Mouse (Mus musculus) liver, adult (tissue): ENCODE results near the gene Exog.
A peak's percentile ranks its signal among the peaks of the same experiment; 100 is the strongest.

Experiments used
- GATA4 ChIP-seq: IDR thresholded peaks from 2 replicates; pipeline ENCODE4 v1.6.1; 2014; ENCODE audit warnings: mild to moderate bottlenecking, low read length; ENCODE audit not compliant: insufficient replicate concordance

The Exog gene

DNA sequence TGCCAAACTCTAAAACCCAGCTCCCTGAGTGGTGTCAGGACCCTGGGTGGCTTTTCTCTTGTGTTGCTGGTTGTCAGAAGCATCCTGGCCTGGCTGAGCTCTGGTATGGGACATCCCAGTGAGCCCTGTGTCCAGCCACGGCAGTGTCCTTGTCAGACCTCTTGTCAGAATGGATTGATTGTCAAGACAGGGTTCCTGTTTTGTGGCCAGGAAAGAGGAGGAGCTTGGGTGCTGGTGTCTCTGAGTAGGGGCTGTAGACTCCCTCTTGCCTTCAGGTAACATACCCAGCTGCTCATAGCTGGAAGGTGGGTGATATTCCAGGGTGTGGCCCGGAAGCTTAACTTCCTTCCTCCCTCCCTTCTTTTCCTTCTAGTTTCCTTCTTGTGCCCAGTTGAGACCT, 8.9 kb upstream of the Exog start:
- TF ChIP-seq GATA4, result no peak

DNA sequence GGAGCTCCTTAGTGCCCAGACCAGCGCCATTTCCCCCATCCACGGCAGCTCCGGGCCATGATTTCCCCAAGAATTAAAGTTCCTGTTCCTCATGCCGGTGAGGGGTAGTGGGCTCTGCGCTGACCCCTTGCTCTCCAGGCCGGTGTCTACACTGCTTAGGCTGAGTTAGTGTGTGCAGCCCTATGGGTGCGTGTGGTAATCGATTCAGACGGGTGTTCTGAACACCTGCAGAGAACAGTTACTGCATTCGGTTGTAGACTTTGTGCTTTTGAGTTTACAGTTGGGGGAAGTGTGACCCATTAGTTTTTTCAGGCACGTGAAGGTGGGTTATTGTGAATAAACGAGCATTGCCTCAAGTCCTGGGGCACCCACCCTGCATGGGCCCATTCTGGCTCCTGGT, 6.7 kb upstream of the Exog start:
- TF ChIP-seq GATA4, result no peak

DNA sequence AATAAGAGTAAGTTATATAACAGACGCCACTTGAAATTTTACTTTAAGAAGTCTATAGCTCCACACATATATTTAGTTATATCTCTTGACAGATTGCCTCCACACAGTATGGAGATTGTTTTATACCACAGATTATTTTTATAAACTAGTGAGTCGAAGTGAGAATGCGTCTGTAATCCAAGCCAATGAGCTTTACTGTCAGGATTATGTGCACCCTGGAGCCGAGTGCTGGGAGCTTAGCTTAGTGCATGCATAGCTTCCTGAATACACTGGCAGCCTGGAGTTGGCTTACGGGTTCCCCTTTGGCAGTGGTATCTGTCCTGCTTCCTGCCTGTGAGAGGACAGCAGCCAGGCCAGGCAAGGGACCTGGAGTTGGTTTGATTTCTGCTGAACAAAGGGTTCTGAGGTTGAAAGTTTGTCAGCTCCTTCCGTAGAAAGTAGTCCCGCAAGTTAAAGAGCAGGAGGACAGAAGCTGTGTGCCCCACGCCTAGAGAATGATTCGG, 6.2 kb upstream of the Exog start:
- TF ChIP-seq GATA4, result peak; percentile 14; the same call in 1 of the 2 replicates

DNA sequence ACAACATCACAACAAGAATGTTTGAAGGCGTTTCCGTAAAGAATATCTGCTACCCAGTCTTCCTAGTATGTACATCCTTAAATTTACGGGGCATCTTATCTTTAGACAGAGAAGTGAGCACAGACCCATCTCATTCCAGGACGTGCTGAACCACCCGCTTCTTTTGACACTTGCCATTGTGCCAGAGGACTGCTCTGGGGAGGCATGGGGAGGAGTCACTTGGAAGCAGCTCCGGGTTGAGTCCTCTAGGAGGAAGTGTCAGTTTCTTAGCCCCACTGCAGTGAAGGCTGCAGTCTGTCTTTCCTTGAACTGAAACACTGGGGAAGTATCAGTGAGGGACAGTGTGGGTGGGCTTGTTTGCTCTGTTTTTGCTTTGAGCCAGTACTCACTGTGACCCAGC, 994 bp downstream of the Exog start:
- TF ChIP-seq GATA4, result no peak

DNA sequence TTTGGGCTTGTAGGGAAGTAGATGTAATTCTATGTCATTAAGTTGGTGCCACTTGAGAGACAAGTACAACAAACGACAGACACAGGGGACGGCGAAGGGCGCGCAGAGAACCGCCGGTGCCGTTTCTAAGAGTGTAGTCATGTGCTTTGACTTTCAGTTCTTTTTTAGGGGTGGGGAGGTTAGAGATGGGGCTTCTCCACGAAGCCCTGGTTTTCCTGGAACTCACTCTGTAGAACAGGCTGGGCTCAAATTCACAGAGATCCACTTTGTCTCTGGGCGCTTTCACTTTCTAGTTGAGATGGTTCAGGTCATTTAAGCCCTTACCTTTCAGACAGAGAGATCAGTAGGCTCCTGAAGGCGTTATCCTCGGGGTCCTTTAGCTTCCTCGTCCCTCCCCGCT, 11.2 kb downstream of the Exog start:
- TF ChIP-seq GATA4, result no peak

DNA sequence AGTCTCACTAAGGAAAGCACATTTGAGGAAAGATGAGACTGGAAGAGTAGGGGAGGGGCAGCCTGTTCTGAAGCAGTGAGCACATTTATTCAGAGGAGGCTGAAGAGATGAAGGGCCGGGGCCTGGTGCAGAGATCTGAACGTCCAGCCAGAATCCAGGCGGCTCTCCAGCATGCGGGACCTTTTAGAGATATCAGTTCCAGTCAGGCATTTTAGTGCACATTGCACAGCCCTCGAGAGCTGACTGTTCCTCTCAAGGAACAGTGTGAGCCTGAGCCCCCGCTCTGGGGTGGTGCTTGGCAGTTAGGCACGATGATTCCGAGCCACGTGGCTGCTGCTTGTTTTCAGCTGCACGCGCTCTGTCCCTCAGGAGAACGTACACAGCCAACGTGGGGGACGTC, 12.4 kb downstream of the Exog start:
- no peak for TF ChIP-seq GATA4

DNA sequence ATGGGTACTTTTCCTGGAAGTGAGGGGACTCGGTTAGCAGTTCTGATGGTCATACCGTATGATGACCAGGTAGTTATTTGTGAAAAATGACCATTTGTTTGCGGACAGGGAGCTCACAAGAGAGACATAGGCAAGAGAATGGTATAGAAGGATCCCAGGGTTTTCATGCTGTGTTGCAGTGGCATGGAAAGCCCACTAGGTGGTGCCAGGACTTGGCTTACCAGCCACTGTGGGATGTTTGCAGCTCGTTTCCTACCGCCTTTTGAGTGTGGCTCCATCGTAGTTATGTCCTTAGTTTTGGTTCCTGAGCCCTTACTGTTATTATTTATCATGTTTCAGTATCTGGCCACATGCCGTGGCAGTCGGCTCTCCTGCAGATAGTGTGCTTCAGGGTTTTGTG, 15.7 kb downstream of the Exog start:
- no peak for TF ChIP-seq GATA4

DNA sequence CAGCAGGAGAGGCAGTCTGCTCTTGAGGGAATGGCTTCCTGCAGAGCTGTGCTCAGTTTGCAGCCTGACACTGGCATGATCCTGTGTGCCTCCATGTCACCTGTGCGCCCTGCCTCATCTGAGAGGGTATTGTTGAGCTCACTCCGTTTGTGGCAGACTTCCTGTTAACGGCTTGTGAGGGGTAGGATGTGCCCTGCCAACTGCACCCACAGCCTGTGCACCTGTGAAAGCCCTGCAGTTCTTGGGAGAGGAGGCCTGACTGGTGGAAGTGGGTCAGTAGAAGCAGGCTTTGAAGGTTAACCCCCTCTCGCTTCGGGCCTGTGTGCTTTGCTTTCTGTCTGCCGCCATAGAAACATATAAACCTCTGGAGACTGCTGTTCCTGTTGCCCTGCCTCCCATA, 20.3 kb downstream of the Exog start:
- no peak for TF ChIP-seq GATA4

DNA sequence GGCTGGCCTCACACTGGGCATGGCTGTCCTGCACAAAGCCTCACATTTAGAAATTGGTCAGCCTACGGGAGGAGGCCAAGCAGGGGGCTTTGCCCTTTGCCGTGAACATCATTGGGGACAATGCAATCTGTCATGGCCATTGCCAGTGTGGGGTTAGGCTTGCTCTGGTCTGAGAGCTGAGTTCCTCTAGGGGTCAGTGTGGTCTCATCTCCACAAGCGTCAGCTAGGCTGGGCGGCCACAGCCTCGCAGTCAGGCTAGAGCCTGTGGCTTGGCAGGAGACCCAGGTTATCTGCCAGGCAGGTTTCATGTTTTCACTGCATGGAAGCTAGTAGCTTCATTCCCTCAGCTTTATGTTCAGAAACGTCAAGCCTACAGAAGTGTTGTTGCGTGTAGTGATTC, 20.9 kb downstream of the Exog start:
- no peak for TF ChIP-seq GATA4

DNA sequence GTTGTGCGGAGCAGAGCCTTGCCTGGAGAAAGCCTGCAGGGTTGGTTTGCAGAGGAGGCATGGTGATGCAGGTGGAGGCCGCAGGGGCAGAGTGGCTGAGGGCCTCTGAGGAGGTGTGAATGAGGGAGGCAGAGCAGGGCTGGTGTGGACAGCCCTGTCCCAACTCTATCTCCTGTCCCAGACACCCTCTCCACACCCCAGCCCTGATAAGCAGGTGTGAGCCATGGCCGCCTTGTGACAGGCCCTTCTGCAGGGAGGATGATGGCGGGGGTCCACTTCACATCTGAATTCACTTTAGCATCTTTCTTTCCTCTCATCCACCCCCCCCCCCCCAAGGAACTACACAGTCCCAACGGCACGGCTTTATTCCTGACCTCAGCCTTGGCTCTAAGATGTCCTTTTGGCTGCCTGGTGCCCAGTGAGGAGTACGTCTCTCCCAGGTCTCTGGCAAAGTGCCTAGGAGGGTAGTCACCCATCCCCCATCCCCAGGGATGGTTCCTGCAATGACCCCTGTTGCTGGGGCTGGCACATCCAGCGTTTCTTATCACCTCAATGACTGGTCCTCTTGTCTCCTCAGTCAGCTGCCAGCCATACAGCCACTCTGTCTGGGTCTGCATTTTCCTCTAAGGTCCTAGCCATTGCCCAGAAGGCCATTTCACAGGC, 25.1 kb downstream of the Exog start:
- TF ChIP-seq GATA4, result no peak

DNA sequence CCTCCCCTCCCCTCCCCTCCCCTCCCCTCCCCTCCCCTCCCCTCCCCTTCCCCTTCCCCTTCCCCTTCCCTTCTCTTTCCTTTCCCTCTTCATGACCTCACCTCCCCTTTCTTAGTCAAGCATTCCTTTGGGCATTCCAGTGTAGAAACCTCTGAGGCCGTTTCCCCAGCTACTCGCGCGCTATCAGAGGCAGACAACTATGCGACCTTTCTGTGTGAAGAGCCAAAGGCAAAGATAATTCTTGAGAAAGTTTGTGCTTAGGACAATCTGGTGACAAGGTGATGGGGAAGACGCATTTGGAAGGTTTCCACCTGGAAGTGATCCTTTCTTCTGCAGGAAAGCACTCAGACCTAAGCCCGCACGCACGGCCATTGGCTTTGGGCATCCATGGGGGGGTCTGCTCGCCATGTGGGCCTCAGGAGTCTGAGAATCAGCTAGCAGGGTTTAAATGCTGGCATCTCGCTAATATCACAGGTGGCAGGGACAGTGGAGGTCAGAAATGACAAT, 27.7 kb downstream of the Exog start:
- no peak for TF ChIP-seq GATA4

DNA sequence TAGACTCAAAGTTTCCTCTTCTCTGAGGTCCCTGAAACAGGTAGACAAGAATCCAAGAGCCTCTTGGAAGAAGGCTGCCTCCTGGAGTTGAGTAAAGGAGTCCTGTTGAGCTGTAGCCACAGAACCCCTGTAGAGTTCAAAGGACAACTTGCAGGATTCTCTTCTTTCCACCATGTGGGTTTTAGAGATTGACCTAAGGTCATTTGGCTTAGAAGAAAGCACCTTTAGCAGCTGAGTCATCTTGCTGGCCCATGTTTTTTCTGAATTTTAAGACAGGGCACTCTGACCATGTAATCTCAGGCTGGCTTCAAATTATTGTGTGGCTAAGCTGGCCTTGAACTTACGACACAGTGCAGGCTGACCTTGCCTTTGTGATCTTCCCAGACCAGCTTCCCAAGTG, 28.3 kb downstream of the Exog start:
- no peak for TF ChIP-seq GATA4

DNA sequence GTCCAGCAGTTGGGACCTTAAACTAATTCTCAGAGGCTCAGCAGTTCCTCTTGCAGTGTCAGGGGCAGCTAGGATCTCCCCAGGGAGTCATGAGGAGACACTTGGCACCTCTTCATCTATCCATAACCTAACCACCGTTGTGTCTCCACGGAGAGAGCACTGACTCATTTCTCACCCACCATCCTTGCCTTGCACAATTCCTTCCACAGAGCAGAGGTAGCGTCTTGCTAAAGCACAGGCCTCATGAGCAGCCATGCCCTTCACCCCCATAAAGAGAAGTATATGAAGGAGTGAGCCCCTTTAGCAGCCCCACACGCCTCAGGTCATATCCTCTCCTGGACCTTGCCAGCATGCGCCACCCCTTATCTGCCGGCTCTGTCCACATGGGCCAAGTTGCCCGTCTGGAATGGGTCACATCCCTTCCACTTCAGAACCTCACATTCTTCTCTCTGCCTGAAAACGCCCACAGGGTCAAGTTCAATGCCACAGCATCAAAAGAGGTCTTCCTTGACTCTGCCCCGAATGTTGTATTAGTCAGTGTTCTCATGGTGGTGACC, 28.9 kb downstream of the Exog start:
- TF ChIP-seq GATA4, result no peak

DNA sequence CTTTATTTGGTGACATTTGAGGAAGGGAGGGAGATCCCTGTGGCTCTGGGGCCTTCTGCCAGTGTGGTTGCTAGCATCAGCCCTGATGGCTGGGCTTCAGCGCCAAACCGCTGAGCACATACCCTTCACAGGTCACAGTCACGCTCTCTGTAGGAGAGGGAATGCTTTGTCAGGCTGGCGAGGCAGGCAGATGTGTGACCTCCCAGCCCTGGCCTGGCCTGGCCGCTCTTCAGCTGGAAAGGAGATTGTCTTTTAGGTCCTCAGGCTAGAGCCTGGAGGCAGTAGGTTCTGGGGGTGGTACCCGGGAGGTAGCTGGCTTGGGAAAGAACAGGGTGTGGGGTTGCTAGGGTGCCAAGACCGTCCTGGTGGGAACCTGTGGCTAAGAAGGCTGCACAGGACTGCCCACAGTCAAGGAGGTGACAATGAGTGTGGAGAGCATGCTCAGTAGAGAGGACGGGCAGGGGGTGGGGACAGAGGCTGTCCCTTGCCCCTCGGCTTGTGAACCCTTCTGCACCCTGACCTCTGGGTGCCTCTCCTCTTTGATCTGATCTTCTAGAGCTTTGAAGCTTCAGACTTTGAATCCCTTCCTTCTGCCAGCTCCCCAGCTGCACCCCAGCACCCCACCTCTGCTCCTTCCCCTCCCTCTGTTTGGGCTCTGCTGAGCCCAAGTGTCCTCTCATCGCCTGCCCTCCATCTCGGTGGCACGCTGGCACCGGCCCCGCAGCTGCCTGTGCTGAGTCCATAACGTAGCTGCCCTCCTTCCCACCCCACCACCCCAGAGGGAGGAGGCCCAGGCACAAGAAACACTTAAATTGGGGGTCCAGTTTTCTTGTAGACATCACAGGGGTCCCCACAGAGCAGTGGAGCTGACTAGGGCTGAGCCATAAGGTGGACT, 30.2 kb downstream of the Exog start:
- no peak for TF ChIP-seq GATA4

DNA sequence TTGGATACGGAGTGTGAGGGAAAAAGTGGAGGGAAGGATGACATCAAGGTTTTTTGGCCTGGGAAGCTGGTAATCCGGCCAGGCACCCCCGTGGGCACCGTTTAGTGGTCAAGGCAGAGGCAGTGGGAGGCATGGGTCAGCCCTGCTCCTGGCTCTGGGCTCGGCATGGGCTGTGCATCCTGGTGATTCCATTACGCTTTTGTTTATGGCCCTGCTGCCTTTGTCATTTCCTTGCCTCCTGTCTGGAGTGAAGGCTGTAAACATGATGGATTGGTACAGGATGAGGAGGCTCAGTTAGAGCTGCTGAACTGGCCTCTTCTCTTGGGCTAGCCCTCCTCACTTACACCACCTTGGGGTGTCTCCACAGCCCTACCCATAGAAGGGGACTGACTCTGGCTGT, 33.0 kb downstream of the Exog start:
- TF ChIP-seq GATA4, result peak; percentile 9; the same call in 1 of the 2 replicates

DNA sequence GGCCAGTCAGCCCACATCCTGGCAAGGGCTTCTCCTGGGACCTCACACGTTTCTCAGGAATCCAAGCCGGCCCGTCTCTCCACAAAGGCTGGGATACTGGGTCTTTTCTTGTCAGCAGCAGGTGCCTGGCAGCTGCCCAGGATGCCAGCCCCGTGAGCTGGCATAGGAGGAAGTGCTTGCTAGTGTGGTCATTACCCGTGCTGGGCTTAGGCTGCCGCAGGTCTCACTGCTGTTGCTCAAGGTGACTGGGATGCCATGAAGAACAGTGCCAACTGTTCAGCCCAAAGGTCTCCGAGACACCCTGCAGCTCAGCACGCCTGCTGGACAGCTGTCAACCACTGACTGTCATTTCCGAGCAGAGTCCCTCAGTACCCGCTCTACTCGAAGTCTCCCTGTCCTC, 33.6 kb downstream of the Exog start:
- TF ChIP-seq GATA4, result no peak
